Mouse (Mus musculus) liver, embryonic 14.5 days (tissue): Measurements from ENCODE around the gene Snrk. TPM values are rescaled to one million over a fixed set of nuclear protein-coding genes. Genes with fewer than 3 reads are reported as not detected.

Experiments used
- ATAC-seq: fragments of 200-750 bp; cut with Nextera tagmentation; 2 replicates; pipeline ENCODE4 v1.8.0; 2017; ENCODE audit warnings: moderate number of reproducible peaks, mild to moderate bottlenecking, moderate library complexity; ENCODE audit not compliant: insufficient read depth
- DNase-seq, 3 experiments: peaks; one replicate each; pipeline ENCODE4 v3.0.0-alpha.2; 2012 to 2013; ENCODE audit warnings: low read depth in 3 of 3, low spot score in 3 of 3
- H3K27ac ChIP-seq: fragments of 300-500 bp; sonication (generic); 2 replicates; pipeline ENCODE4 v1.5.1; 2014; ENCODE audit warnings: moderate library complexity, mild to moderate bottlenecking, control low read depth, inconsistent platforms
- H3K27me3 ChIP-seq: fragments of 300-500 bp; sonication (generic); 2 replicates; pipeline ENCODE4 v1.6.1; 2014; ENCODE audit warnings: mild to moderate bottlenecking, low read length, moderate library complexity; ENCODE audit not compliant: control insufficient read depth, insufficient read depth
- H3K36me3 ChIP-seq: fragments of 300-500 bp; sonication (generic); replicated peaks from 2 replicates; pipeline ENCODE4 v1.6.1; 2014; ENCODE audit warnings: low read depth; ENCODE audit not compliant: control insufficient read depth, insufficient read depth
- H3K4me1 ChIP-seq, 2 experiments: fragments of 200-500 bp in 1 of 2; fragments of 300-500 bp in 1 of 2; sonication (generic) in 1 of 2; replicated peaks; 2 replicates each; pipeline ENCODE4 v1.6.1; 2012 to 2014; ENCODE audit warnings: antibody characterized with exemption in 1 of 2, inconsistent platforms in 1 of 2, low read length in 1 of 2; ENCODE audit not compliant: control insufficient read depth in 2 of 2, insufficient read depth in 2 of 2
- H3K4me2 ChIP-seq: fragments of 300-500 bp; sonication (generic); 2 replicates; pipeline ENCODE4 v1.6.1; 2014; ENCODE audit warnings: low read depth, mild to moderate bottlenecking, control low read depth, moderate library complexity
- H3K4me3 ChIP-seq, 2 experiments: fragments of 200-500 bp in 1 of 2; fragments of 300-500 bp in 1 of 2; sonication (generic) in 1 of 2; 2 replicates each; pipeline ENCODE4 v1.5.1; 2012 to 2014; ENCODE audit warnings: low read depth in 2 of 2, low read length in 2 of 2, mild to moderate bottlenecking in 2 of 2, control low read depth in 1 of 2, inconsistent platforms in 1 of 2, moderate library complexity in 1 of 2; ENCODE audit not compliant: insufficient read depth in 1 of 2
- H3K9ac ChIP-seq: fragments of 300-500 bp; sonication (generic); replicated peaks from 2 replicates; pipeline ENCODE4 v1.6.1; 2014; ENCODE audit warnings: mild to moderate bottlenecking, control low read depth, moderate library complexity
- H3K9me3 ChIP-seq: fragments of 300-500 bp; sonication (generic); 2 replicates; pipeline ENCODE4 v1.6.1; 2016; ENCODE audit warnings: low read length, mixed read lengths; ENCODE audit not compliant: control insufficient read depth
- CTCF ChIP-seq: IDR thresholded peaks from 2 replicates; pipeline ENCODE4 v1.5.1; 2016; ENCODE audit warnings: antibody characterized with exemption, low read depth, control low read depth
- EP300 ChIP-seq: IDR thresholded peaks from 2 replicates; pipeline ENCODE4 v1.6.1; 2016; ENCODE audit warnings: antibody characterized with exemption, low read depth
- WGBS: fragments of 180-500 bp; shearing (Covaris S2); extraction: QIAGEN DNeasy Blood & Tissue Kit; methylation state at CpG from one replicate; pipeline ENCODE4 v1.1.7; 2014; ENCODE audit not compliant: insufficient replicate concordance; 5-methylcytosine and 5-hydroxymethylcytosine counted together
- polyA plus RNA-seq, 2 experiments: library from polyadenylated mRNA; depleted of rRNA in 1 of 2; stranded (reverse) in 1 of 2; unstranded in 1 of 2; fragments of >200 nt; fragmentation: Nextera tagmentation in 1 of 2; extraction: Ambion mirVana in 1 of 2; gene quantifications; 2 replicates each; pipeline versions ENCODE4 v1.2.1 to v1.2.3; 2012 to 2014

Snrk gene
- polyA plus RNA-seq, 2 experiments = 10.4 to 12.9 TPM

- Histone ChIP-seq H3K9me3 (no peaks in the 10 kb centered on the region), H3K36me3 (no peaks in the 10 kb centered on the region), H3K4me2 (no peak overlapping the region), H3K4me3 (no peak overlapping the region), H3K27me3 (no peaks in the 10 kb centered on the region), H3K27ac (no peak overlapping the region), H3K9ac (no peak overlapping the region), H3K4me1 (peaks cover 16 to 26% of the 10 kb centered on the region in 2 experiments)
- WGBS = 65% methylated on average over 5 of the region's 5 CpGs
- ATAC-seq = no peak
- DNase-seq = no peak
- no peak for TF ChIP-seq EP300
Observed at GRCm38 (mm10) chr9:122123181-122123580, 6.1 kb downstream of the Snrk start.

DNA sequence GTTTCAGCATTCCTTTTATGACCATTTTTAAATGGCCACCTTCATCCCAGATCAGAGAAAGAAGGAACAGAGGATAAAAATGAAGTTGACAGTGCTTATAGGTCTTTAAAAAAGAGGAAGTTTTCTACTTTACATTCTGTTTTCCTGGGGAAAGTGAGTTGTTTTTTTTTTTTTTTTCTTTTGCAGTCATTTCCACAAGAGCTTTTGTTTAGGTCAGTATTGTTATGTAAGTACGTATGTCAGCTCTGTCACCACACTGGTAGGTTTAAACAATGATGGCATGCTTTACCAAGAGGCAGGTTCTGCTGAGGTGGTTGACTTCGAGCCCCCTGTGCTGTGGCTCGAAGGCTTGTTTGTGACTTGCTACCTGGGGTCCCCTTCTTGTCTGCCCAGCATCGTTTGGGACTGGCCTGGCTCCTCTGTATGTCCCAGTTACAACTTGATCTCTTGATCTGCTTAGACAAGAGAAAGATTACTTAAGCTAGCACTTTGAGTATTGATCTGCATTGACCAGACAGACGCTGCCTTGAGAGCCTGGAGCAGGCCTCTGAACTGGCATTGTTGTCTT, 8.7 kb downstream of the Snrk start:
- peaks cover 4 to 25% of the 10 kb centered on the region in 2 experiments; a peak in 3 of 4 replicates for H3K4me1 ChIP-seq
- no peaks in the 10 kb centered on the region for H3K36me3 ChIP-seq
- H3K9ac ChIP-seq = no peak overlapping the region
- no peaks in the 10 kb centered on the region for H3K9me3 ChIP-seq
- no peaks in the 10 kb centered on the region for H3K27me3 ChIP-seq
- H3K27ac ChIP-seq = no peak overlapping the region
- H3K4me2 ChIP-seq = no peak overlapping the region
- ATAC-seq = no peak
- 50% methylated on average over 5 of the region's 5 CpGs for WGBS
- H3K4me3 ChIP-seq = no peak overlapping the region
- no peak for DNase-seq
- TF ChIP-seq EP300 = no peak
- no peak for TF ChIP-seq CTCF

- no peaks in the 10 kb centered on the region for H3K27me3 ChIP-seq
- H3K4me3 ChIP-seq = no peak overlapping the region
- no peak overlapping the region for H3K9ac ChIP-seq
- peaks cover 4 to 29% of the 10 kb centered on the region in 2 experiments; a peak in 3 of 4 replicates for H3K4me1 ChIP-seq
- TF ChIP-seq EP300 (no peak), CTCF (no peak)
- no peak overlapping the region for H3K4me2 ChIP-seq
- H3K9me3 ChIP-seq = no peaks in the 10 kb centered on the region
- no peaks in the 10 kb centered on the region for H3K36me3 ChIP-seq
- no peak for ATAC-seq
- no peak for DNase-seq
- WGBS = 73% methylated on average over 8 of the region's 8 CpGs
- no peak overlapping the region for H3K27ac ChIP-seq
Observed at GRCm38 (mm10) chr9:122126790-122127189, 9.7 kb downstream of the Snrk start.

DNA sequence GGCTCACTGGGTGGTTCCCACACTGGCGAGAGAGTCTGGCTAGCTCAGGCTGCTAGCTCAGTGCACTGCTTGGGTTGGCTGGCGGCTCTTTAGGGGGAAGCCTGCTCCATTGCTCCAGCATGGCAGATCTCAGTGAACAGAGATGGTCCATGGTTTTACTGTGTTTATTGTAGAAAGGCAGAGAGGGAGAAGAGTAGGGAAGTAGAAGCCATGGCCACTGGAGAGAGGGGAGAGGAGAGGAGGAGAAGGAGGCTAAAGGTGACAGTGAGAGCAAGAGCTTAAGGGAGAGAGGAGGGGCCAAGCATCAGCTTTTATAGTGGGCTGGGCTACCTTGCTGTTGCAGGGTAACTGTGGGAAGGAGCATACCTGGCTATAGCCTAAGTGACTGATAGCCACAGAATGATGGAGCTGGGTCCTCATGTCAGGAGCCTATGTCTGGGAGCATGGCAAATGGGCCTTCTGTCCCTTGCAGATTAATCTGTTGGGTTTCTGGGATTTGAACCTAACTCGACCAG, 10.3 kb downstream of the Snrk start:
- no peak overlapping the region for H3K9ac ChIP-seq
- TF ChIP-seq CTCF (no peak), EP300 (no peak)
- H3K27ac ChIP-seq = no peak overlapping the region

GRCm38 (mm10) chr9:122128686-122129085, 11.6 kb downstream of the Snrk start:
- no peaks in the 10 kb centered on the region for H3K27me3 ChIP-seq
- no peaks in the 10 kb centered on the region; the same call in 1 of the 2 replicates for H3K36me3 ChIP-seq
- H3K4me3 ChIP-seq = no peak overlapping the region
- H3K9me3 ChIP-seq = no peaks in the 10 kb centered on the region
- ATAC-seq (no peak), DNase-seq (no peak)
- no peak overlapping the region for H3K27ac ChIP-seq
- H3K4me2 ChIP-seq = no peak overlapping the region
- H3K9ac ChIP-seq = no peak overlapping the region
- WGBS = 7% methylated on average over 5 of the region's 5 CpGs
- H3K4me1 ChIP-seq = peaks cover 4 to 29% of the 10 kb centered on the region in 2 experiments; a peak in 3 of 4 replicates
- TF ChIP-seq EP300 = no peak

More for the DNA sequence above, 10.3 kb downstream of the Snrk start:
- no peaks in the 10 kb centered on the region for H3K9me3 ChIP-seq
- no peak overlapping the region for H3K4me2 ChIP-seq
- no peaks in the 10 kb centered on the region for H3K27me3 ChIP-seq
- no peak for DNase-seq
- ATAC-seq = no peak
- no peaks in the 10 kb centered on the region for H3K36me3 ChIP-seq
- H3K4me1 ChIP-seq = peaks cover 4 to 29% of the 10 kb centered on the region in 2 experiments; a peak in 3 of 4 replicates
- 54% methylated on average over 3 of the region's 3 CpGs for WGBS
- H3K4me3 ChIP-seq = no peak overlapping the region
